Mouse (Mus musculus) adrenal gland, adult (tissue): ENCODE measurements at regions not wholly inside any gene's neighbourhood (a gene's known extent, or its start where the extent isn't known, plus 50 kb on each side); places are given as distances from the start of the nearest gene placed in this dataset.

Experiments used
- DNase-seq, 2 experiments: peaks; one replicate each; pipeline ENCODE4 v3.0.0; 2022 to 2023; ENCODE audit warnings: low spot score in 1 of 2; ENCODE audit not compliant: inconsistent age in 2 of 2

DNA sequence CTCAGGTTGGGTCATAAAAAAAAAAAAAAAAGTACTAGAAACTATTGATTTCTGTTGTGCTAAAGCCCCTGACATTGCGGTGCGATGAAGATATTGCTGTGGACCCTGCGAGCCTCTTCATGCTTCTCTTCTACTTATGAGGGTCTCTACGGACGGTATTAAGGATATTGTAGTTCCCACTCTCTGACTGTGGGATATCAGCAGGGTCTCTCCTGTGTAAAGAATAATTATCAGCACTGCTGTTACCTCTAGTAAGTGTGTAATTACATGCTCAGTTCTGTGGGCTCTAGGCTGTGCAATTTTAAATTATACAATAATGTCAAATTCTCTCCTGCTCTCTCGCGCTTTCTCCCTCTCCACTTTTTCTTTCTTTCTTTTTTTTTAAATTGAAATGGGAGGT lies 1545.9 kb upstream of the Gulo start:
- no peak for DNase-seq

DNA sequence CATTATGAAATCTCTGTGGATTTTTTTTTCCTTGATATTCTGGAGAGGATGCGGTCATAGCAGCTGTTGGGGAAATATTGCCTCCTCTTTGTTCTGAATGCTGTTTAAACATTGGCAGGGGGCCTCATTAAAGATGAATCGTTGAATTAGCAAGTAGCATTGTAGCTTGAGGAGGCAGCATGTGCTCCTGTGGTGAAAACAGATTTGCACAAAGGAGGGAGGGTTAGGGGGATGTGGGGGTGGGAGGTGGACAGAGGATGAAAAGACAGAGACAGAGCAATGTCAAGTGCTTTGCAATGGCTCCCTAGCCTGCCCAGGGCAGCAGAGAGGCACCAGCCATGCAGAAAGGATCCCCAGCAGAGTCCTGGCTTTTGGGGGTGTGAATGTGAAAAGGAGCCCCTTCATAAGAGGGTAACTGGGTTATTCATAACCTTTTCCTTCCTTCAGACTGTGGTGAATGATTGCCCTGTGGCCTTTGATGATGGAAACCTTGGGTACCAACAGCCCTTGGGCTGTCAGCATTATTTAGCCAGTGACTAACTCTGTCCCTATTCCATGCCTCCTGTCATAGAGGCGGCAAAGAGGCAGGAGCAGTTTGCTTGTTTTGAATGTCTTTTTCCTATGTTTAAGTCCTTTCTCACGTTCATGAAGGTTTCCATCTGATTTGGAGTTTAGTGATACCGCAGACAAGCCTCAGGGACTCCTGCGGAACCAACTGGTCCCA lies 1541.6 kb upstream of the Gulo start:
- DNase-seq: peak in 1 of 2 experiments; percentile 73

DNA sequence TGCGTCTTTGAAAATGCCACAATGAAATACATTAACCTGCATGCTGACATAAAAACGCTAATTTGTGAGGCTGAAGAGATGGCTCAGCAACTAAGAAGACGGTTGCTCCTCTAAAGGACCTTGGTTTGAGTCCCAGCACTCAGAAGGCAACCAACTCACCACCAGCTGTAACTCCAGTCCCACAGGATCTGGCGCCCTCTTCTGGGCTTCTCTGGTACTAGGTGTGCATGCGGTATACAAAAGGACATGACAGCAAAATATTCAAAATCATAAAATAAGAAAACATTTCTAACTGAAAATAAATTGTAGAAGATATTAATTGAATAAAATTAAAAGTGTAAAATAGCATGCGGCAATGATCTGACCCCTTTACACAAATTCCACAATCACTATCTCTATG lies 1539.7 kb upstream of the Gulo start:
- DNase-seq: peak in 1 of 2 experiments; percentile 35

DNA sequence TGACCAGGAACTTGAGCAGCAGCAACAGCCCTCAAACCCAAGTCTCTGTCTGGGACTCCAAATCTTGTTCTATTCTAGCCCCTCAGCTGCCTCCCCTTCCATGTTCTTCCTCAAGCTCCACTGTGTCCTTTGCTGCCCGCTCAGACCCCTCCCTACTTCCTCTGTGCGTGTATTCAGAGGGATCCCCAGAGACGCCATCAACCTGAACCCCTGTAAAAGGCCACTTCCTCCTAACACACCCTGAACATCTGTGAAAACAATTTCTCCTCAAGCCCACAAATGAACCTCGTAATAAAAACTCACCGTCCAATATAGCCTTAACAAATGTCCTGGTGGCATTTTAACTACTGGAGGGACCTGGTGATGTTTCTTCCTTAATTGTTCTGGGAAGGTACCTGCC lies 1536.0 kb upstream of the Gulo start:
- DNase-seq: no peak

DNA sequence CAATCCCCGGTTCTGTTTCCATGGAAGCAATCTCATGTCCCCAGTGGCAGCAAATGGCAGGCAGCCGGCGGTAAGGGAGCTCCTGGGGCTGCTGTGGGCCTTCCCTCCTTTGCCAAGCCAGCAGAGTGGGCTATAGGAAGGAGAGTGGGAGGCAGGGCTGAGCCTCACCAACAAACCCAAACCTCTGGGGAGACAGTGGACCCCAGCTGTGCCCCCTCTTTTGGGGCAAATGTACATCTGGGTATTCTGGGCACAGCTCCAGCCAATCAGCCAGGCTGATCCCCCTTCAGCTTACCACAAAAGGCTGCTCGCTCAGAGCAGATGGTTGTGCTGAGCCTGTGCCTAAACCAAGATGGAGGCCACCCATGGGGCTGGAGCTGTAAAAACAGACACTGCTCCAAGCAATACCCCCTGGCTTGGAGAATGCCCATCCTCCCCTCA lies 1532.3 kb upstream of the Gulo start:
- peak in 1 of 2 experiments; percentile 29 for DNase-seq

DNA sequence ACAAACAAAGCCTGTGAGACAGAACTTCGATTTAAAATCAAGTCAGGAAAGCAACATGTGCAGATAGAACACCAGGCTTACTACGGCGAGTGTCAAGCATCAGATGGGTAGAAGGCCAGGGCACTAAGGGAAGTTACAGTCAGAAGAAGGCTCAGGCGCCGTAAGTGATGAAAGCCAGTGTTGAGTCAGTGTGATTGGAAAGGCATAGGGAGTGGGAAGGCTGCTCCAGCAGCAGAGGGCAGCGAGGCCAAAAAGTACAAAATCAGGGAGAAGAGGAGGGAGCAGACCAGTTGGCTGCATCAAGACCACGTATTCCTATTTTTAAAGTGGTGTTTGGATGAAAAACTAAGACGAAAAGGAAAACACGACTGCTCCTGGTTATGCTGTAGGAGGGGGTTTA lies 1529.7 kb upstream of the Gulo start:
- DNase-seq: no peak

DNA sequence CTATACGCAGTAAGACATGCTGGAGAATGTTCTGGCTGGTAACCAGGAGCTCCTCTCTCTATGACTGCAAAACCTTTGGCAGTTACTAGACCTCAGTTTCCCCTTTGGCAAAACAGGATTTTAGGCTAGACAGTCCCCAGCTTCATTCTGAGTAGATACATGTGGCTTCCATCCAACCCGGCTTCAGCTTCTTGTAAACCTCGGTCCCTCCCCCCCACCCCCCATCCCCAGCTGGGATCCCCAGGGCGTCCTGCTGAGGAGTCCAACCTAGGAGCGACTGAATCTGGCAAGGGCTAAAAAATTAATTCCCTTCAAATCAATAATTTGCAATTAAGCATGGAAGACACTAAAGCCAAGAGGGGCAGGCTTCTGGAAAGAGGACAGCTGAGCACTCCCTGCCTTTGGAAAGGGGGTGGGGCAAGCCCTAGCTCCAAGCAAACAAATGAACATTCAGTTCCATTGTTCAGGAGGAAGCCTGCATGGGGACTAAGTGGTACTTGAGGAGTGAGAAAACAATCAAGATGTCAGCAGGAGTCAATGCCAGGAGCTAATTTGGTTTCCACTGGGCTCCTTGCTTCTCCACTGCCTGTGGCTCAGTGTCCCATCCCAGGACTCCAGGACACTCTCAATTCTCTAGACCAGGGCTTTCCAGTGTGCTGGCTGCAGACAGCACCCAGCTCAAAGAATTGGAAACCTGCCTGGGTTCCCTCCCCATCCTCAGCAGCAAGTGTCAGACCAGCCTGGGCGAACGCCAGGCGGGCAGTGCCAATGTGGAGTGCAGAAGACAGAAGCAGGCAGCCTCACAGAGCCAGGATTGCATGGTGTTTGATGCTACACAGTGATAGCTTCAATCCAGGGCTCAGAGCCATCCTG lies 1528.0 kb upstream of the Gulo start:
- DNase-seq: peak; percentile 16 to 38

DNA sequence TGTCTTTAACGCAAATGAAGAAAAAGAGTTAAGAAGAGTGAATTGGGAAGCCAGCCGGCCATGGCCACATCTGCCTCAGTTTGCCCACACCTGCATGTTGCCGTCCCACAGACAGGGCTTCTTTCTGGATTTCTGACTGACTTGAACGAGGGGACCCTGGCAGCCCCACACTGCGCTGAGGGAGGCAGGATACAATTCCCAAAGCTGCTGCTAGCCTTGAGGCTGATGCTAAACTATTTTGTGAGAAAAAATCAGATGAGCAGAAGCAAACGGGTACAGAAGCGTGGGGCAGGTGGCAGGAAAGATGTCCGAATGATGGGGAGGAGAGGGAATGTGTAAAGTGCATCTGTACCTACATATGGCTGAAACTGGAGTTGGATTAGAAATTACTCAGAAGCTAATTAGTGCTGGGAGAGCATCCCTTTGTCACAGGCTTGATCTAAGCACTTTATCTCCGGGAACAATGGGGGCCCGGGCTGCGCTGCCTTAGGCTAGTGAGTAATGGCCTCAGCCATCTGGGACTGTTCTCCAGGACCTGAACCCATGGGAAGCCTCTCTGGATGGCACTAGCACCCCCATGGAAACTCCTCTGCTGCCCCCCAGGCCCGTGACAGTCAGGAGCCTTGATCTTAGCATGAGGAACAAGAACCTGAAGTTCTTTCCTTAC lies 1497.9 kb upstream of the Gulo start:
- no peak for DNase-seq

DNA sequence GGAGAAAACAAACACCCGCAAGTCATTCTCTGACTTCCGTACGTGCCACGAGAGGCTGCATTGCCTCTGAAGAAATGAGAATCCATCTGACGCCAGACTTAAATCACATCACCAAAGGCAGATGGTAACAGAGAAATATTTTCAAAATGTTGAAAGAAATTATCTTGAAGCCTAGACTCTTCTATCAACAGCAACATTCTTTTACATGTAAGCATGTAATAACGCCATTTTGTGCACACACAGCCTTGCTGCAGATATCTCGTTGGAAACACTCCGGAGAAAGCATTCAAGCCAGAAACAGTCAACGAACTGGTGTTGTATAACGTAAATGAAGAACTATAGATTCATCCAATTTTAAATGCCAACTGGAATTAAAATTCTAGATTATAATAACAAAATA lies 1483.1 kb upstream of the Gulo start:
- no peak for DNase-seq

DNA sequence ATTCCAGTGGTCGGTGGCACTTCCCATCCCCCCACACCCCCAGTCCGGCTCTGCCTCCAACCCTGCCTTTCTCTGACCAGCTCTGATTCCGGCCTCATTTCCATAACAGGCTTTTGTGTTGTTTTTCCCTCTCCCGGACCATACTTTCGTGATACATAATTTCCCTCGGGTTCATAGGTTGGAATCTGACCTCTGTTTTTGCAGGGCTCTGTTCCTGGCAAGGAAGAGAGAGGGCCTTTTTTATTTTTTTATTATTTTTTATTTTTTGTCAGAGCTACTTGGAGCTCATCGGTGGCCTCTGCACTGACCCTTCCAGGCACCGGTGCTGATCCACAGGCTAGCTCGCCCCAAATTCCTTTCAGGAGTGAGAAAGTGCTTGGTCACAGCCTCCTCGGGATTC lies 1477.7 kb upstream of the Gulo start:
- no peak for DNase-seq

DNA sequence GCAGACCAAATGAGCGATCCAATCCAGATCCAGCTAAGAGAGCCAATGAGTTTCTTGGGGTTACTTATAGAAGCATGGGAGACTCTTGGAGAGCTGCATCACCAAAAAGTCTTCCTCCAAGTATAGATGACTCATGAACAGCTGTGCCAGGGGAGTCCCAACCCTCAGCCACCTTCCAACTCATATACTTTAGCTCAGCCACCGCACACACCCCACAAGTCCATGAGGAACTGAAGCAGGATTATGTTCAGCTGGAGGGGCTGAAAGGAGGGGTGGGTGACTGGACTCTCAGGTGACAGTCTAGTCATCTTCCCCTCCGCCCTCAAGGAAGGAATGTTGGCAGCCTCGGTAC lies 1476.4 kb upstream of the Gulo start:
- DNase-seq: no peak

DNA sequence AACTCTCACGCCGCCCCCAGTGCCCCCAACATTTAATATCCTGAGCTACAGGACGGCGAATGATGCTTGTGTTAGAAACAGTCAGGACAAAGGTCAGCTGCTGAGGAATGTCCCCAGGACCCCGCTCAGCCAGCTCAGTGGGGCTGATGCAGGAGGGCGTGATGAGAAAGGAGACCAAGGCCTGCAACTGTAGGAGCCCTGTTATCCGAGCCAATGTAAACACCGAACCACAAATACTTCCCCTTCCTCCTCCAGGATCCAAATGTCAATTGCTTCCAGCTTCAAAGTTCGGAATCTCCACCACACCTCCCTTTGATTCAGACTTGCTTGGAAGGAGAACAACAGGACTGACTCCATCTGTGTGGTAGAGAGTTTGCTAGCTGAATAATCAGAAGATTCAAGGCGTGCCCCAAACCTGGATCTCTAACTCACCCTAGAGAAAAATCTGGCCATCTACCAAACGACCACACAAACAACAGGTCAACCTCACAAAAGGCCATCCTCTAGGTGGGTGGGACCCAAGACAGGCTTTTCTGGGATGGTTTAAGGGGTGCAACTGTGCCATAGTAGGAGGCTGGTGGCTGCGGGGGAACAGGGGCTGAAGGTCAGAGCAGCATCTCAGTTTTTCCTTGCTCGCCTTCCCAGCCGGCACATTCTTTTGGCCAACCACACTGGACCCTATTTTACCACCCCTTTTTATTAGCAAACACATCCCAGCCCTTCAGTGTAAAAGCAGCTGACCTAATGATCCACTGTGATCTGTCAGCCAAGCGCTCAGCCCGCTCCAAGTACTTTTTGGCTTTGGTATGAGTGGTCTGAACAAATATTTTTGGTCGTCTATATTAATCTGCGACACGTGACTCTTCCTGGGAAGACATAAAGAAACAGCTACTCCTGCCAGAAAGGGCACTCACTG lies 1475.8 kb upstream of the Gulo start:
- no peak for DNase-seq
